Mouse (Mus musculus) Patski (cell line): ENCODE data around the gene Tarsl2. TPM values are rescaled to one million over a fixed set of nuclear protein-coding genes. Genes with fewer than 3 reads are reported as not detected.

ENCODE experiments used
- ATAC-seq: fragments of 100-300 bp; one replicate; pipeline ENCODE4 v1.8.0; 2021
- CTCF ChIA-PET: fragments of 350-600 bp; sonication (Branson Sonifier 250); formaldehyde crosslinking; loops from one replicate; lab custom pipeline; 2022; ENCODE audit warnings: inconsistent platforms; lab: Charles Lee
- POLR2A ChIA-PET: fragments of 350-600 bp; sonication (Branson Sonifier 250); formaldehyde crosslinking; loops from one replicate; lab custom pipeline; 2022; ENCODE audit warnings: antibody characterized with exemption, inconsistent platforms; lab: Charles Lee
- DNase-seq: peaks from one replicate; pipeline ENCODE4 v3.0.0-alpha.2; 2011; ENCODE audit warnings: low read depth, low spot score
- H3K27me3 ChIP-seq: fragments of 371-371 bp; one replicate; pipeline ENCODE4 v1.5.1; 2021
- CTCF ChIP-seq: fragments of 100-300 bp; IDR thresholded peaks from one replicate; pipeline ENCODE4 v1.5.1; 2021
- in situ Hi-C: fragments of 300-500 bp; cut with MboI; formaldehyde crosslinking; loops from 3 replicates; pipeline ENCODE4 v1.11.1; 2018; ENCODE audit warnings: low pct_unique_long_range_greater_than_20kb, mixed read lengths
- polyA plus RNA-seq: library from polyadenylated mRNA; unstranded; gene quantifications from one replicate; pipeline ENCODE4 v1.2.3, GENCODE M21; 2021

The Tarsl2 gene
- polyA plus RNA-seq, 1 experiment from 2014 or later = 15.0 TPM

GRCm38 (mm10) chr7:65645996-65646395 is 1.3 kb downstream of the Tarsl2 start:
- in situ Hi-C loops = no loop called here
- POLR2A ChIA-PET = no interaction called here
- ATAC-seq (no peak), DNase-seq (no peak)
- TF ChIP-seq CTCF = no peak
- no peaks in the 10 kb centered on the region for H3K27me3 ChIP-seq
- CTCF ChIA-PET = no interaction called here

GRCm38 (mm10) chr7:65650662-65651061 is 6.0 kb downstream of the Tarsl2 start:
- in situ Hi-C loops = no loop called here
- H3K27me3 ChIP-seq = no peaks in the 10 kb centered on the region
- no peak for ATAC-seq
- CTCF ChIA-PET = no interaction called here
- TF ChIP-seq CTCF = no peak
- DNase-seq = no peak
- POLR2A ChIA-PET = interaction anchor here (0.5 kb wide), 1 partner anchor 46 kb away, joined by 5 read pairs; no protein-coding TSS in a partner anchor

GRCm38 (mm10) chr7:65657490-65658120 is 12.9 kb downstream of the Tarsl2 start:
- H3K27me3 ChIP-seq = no peaks in the 10 kb centered on the region
- DNase-seq = no peak
- in situ Hi-C loops = no loop called here
- ChIA-PET POLR2A (no interaction called here), CTCF (no interaction called here)
- ATAC-seq = no peak
- no peak for TF ChIP-seq CTCF

- TF ChIP-seq CTCF = no peak
- no peaks in the 10 kb centered on the region for H3K27me3 ChIP-seq
- POLR2A ChIA-PET = no interaction called here
- CTCF ChIA-PET = interaction anchor here (1.5 kb wide), 1 partner anchor 11 kb away, joined by 3 read pairs; no protein-coding TSS in a partner anchor
- in situ Hi-C loops = no loop called here
- ATAC-seq (no peak), DNase-seq (no peak)
These were observed 18.6 kb downstream of the Tarsl2 start for GRCm38 (mm10) chr7:65663225-65663790.

GRCm38 (mm10) chr7:65663886-65664285 is 19.2 kb downstream of the Tarsl2 start:
- DNase-seq (no peak), ATAC-seq (no peak)
- H3K27me3 ChIP-seq = no peaks in the 10 kb centered on the region
- no peak for TF ChIP-seq CTCF
- in situ Hi-C loops = no loop called here
- ChIA-PET POLR2A (no interaction called here), CTCF (interaction anchor here (1.5 kb wide), 1 partner anchor 10 kb away, joined by 3 read pairs; no protein-coding TSS in a partner anchor)

- ChIA-PET POLR2A (no interaction called here), CTCF (no interaction called here)
- H3K27me3 ChIP-seq = no peaks in the 10 kb centered on the region
- ATAC-seq (no peak), DNase-seq (no peak)
- TF ChIP-seq CTCF = no peak
- in situ Hi-C loops = no loop called here
These were observed 22.8 kb downstream of the Tarsl2 start for GRCm38 (mm10) chr7:65667491-65667890.

GRCm38 (mm10) chr7:65678050-65678449 is 33.4 kb downstream of the Tarsl2 start:
- CTCF ChIA-PET = interaction anchor here (0.5 to 1.0 kb wide), 2 partner anchors 27 to 360 kb away, joined by 3 read pairs; no protein-coding TSS in a partner anchor
- POLR2A ChIA-PET = no interaction called here
- no peak for DNase-seq

GRCm38 (mm10) chr7:65678900-65679595 is 34.4 kb downstream of the Tarsl2 start:
- ChIA-PET CTCF (interaction anchor here (1.0 kb wide), 1 partner anchor 26 kb away, joined by 3 read pairs; no protein-coding TSS in a partner anchor), POLR2A (no interaction called here)
- no peak for DNase-seq
- no peak for TF ChIP-seq CTCF
- no peak for ATAC-seq
- H3K27me3 ChIP-seq = no peaks in the 10 kb centered on the region
- in situ Hi-C loops = no loop called here

More at GRCm38 (mm10) chr7:65678050-65678449, 33.4 kb downstream of the Tarsl2 start:
- in situ Hi-C loops = no loop called here
- no peak for TF ChIP-seq CTCF
- no peaks in the 10 kb centered on the region for H3K27me3 ChIP-seq
- ATAC-seq = no peak

GRCm38 (mm10) chr7:65681166-65681565 is 36.5 kb downstream of the Tarsl2 start:
- H3K27me3 ChIP-seq = no peaks in the 10 kb centered on the region
- in situ Hi-C loops = no loop called here
- ATAC-seq (no peak), DNase-seq (no peak)
- no peak for TF ChIP-seq CTCF
- ChIA-PET CTCF (no interaction called here), POLR2A (no interaction called here)

GRCm38 (mm10) chr7:65684256-65684835 is 39.6 kb downstream of the Tarsl2 start:
- ATAC-seq = no peak
- DNase-seq = no peak
- in situ Hi-C loops = no loop called here
- CTCF ChIA-PET = no interaction called here
- H3K27me3 ChIP-seq = no peaks in the 10 kb centered on the region
- no peak for TF ChIP-seq CTCF
- POLR2A ChIA-PET = no interaction called here
